Comparison of ENCODE assay signal across 1 mouse cellular context in the genomic region with DNA sequence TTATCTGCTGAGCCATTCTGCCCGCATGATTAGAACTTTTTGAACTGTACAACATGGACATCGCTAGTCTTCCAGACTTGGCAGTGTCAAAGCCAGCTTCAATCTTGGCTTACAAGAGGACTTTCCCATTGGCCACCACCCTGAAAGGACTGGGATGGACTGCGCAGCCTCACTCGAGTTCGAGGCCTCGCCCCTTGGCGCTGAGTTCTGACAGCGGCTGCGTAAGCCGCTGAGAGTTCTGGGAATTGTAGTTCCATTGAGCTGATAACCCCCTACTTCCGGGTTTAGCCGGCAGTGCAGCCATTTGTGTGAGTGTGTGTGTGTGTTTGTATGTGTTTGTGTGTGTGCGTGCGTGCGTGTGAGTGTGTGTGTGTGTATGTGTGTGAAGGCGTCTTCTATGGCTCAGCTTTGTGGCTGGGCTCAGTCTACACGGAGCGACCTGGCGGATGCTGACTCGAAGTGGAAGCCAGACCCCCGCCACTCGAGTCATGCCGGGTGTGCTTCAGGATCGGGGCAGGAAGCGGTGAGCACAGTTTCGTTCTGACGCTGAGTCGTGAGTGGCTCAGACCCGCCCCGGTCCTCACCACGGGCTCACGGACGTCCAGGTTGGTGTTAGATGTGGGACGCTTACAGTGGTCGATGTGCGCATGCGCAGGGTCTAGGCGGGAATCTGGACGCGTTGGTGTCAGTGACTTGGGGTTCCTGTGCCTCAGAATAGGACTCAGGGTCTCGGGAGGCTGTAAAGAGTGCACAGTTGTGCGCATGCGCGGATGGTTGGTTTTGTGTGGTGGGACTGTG.
A peak's percentile ranks its signal among the peaks of the same experiment; 100 is the strongest.
TF ChIP-seq lines count a peak whose summit lies in the region.

A gene (plus strand): TSS at position 291 of the 798 bp plus-strand sequence.

TF ChIP-seq in MEL, 35 proteins besides CTCF, POLR2A, EP300 and RAD21 (continued from another document):
- TF ChIP-seq POLR2AphosphoS5 (IDR thresholded peaks at IDR 0.05; ENCODE audit: borderline replicate concordance, low read depth, low read length) (no peak), MYC (IDR thresholded peaks at IDR 0.05; ENCODE audit: low read depth, low read length) (peak; percentile 82), GATA1 (IDR thresholded peaks at IDR 0.05; ENCODE audit: low read depth, low read length) (peak; percentile 63), KAT2A (conservative IDR thresholded peaks at IDR 0.05; ENCODE audit: low read depth, low read length) (peak; percentile 97), RCOR1 (IDR thresholded peaks at IDR 0.05; ENCODE audit: low read depth, low read length) (no peak), ELF1 (IDR thresholded peaks at IDR 0.05; ENCODE audit: low read depth, low read length) (peak; percentile 100), NRF1 (IDR thresholded peaks at IDR 0.05; ENCODE audit: insufficient read depth, low read depth, low read length, poor library complexity, severe bottlenecking) (peak; percentile 90), GABPA (IDR thresholded peaks at IDR 0.05; ENCODE audit: low read depth, low read length) (no peak; the same call in 1 of the 2 replicates), MEF2A (IDR thresholded peaks at IDR 0.05; ENCODE audit: extremely low read depth, insufficient replicate concordance, low read depth, low read length, poor library complexity, severe bottlenecking) (no peak), HCFC1 (IDR thresholded peaks at IDR 0.05; ENCODE audit: low read depth, low read length) (peak; percentile 99), CHD2 (IDR thresholded peaks at IDR 0.05; ENCODE audit: low read length) (no peak), MYB (IDR thresholded peaks at IDR 0.05; ENCODE audit: low read depth, low read length) (no peak), ZMIZ1 (IDR thresholded peaks at IDR 0.05; ENCODE audit: low read depth, low read length) (peak; percentile 49; the same call in 1 of the 2 replicates)
